Mouse (Mus musculus): ENCODE measurements around the gene Znrf1. TPM values are rescaled to one million over a fixed set of nuclear protein-coding genes. Genes with fewer than 3 reads are reported as not detected.

The Znrf1 gene
- total and polyA plus RNA-seq, 3 experiments: 9.3 to 21.2 (median 9.5) TPM

- DNase-seq (ENCODE audit: extremely low read depth): no peak
- Histone ChIP-seq H3K4me3 (replicated peaks in 1 of 3; ENCODE audit: low read depth in 2 of 3, low read length in 2 of 3, poor library complexity in 1 of 3) (no peak overlapping the region), H3K27me3 (replicated peaks) (no peaks in the 10 kb centered on the region), H3K4me2 (ENCODE audit: insufficient read depth, low read depth, poor library complexity, severe bottlenecking) (no peak overlapping the region), H3K9me3 (replicated peaks; ENCODE audit: low read length) (peaks cover 15% of the 10 kb centered on the region), H3K4me1 (ENCODE audit: control insufficient read depth in 1 of 2, insufficient read depth in 2 of 2) (peaks cover 0 to 21% of the 10 kb centered on the region in 2 experiments; a peak in 2 of 4 replicates), H3K36me3 (replicated peaks in 1 of 2; ENCODE audit: control insufficient read depth in 1 of 2, insufficient read depth in 1 of 2, low read length in 1 of 2) (peaks cover 0 to 38% of the 10 kb centered on the region in 2 experiments), H3K27ac (ENCODE audit: insufficient read depth, low read depth) (no peak overlapping the region), H3K9ac (ENCODE audit: insufficient read depth, low read depth) (no peak overlapping the region), H3K79me2 (replicated peaks; ENCODE audit: control insufficient read depth, extremely low read depth, insufficient read depth, poor library complexity, severe bottlenecking) (peaks cover 7% of the 10 kb centered on the region)
- dilution Hi-C loops (cut with MboI; ENCODE audit: extremely low pct_ligation_motif_present, extremely low pct_unique_long_range_greater_than_20kb, low sequenced_read_pairs) (no loop called here), in situ Hi-C loops (cut with MboI; ENCODE audit: low pct_ligation_motif_present, low pct_unique_long_range_greater_than_20kb, low sequenced_read_pairs) (no loop called here)
- TF ChIP-seq BHLHE40 (IDR thresholded peaks at IDR 0.05; ENCODE audit: low read depth, low read length): no peak
- TF ChIP-seq SMC3 (IDR thresholded peaks at IDR 0.05; ENCODE audit: low read depth, low read length): no peak
- TF ChIP-seq JUND (conservative IDR thresholded peaks at IDR 0.05; ENCODE audit: low read depth, low read length): no peak
- TF ChIP-seq ZMIZ1 (IDR thresholded peaks at IDR 0.05; ENCODE audit: low read depth, low read length): no peak
- TF ChIP-seq USF2 (conservative IDR thresholded peaks at IDR 0.05; ENCODE audit: low read depth, low read length): no peak
- TF ChIP-seq HCFC1 (IDR thresholded peaks at IDR 0.05; ENCODE audit: low read depth, low read length): no peak
- TF ChIP-seq MAX (IDR thresholded peaks at IDR 0.05; ENCODE audit: low read length): no peak
- TF ChIP-seq CTCF (conservative IDR thresholded peaks at IDR 0.05 in 1 of 2, IDR thresholded peaks at IDR 0.05 in 1 of 2; ENCODE audit: low read depth in 2 of 2, low read length in 2 of 2): no peak
- TF ChIP-seq TBP (conservative IDR thresholded peaks at IDR 0.05; ENCODE audit: low read depth, low read length): no peak
- no peak for TF ChIP-seq ELF1 (IDR thresholded peaks at IDR 0.05; ENCODE audit: low read depth, low read length)
- TF ChIP-seq SIN3A (IDR thresholded peaks at IDR 0.05; ENCODE audit: low read length): no peak
- no peak for TF ChIP-seq MAFK (IDR thresholded peaks at IDR 0.05; ENCODE audit: insufficient replicate concordance, low read length)
- no peak for TF ChIP-seq RAD21 (IDR thresholded peaks at IDR 0.05; ENCODE audit: low read depth, low read length)
Measured at GRCm38 (mm10) chr8:111516451-111517035, 19.4 kb upstream of the Znrf1 start.

- in situ Hi-C loops (cut with MboI; ENCODE audit: low pct_ligation_motif_present, low pct_unique_long_range_greater_than_20kb, low sequenced_read_pairs) (no loop called here), dilution Hi-C loops (cut with MboI; ENCODE audit: extremely low pct_ligation_motif_present, extremely low pct_unique_long_range_greater_than_20kb, low sequenced_read_pairs) (no loop called here)
- DNase-seq (ENCODE audit: extremely low read depth): peak; percentile 71
- H3K4me1 ChIP-seq (ENCODE audit: control insufficient read depth in 1 of 2, insufficient read depth in 2 of 2): peaks cover 0 to 21% of the 10 kb centered on the region in 2 experiments; a peak in 2 of 4 replicates
- peaks cover 0 to 37% of the 10 kb centered on the region in 2 experiments for H3K36me3 ChIP-seq (replicated peaks in 1 of 2; ENCODE audit: control insufficient read depth in 1 of 2, insufficient read depth in 1 of 2, low read length in 1 of 2)
- H3K9me3 ChIP-seq (replicated peaks; ENCODE audit: low read length): peaks cover 15% of the 10 kb centered on the region
- H3K4me2 ChIP-seq (ENCODE audit: insufficient read depth, low read depth, poor library complexity, severe bottlenecking): no peak overlapping the region
- no peak overlapping the region for H3K4me3 ChIP-seq (replicated peaks in 1 of 3; ENCODE audit: low read depth in 2 of 3, low read length in 2 of 3, poor library complexity in 1 of 3)
- peaks cover 7% of the 10 kb centered on the region for H3K79me2 ChIP-seq (replicated peaks; ENCODE audit: control insufficient read depth, extremely low read depth, insufficient read depth, poor library complexity, severe bottlenecking)
- no peaks in the 10 kb centered on the region for H3K27me3 ChIP-seq (replicated peaks)
- no peak overlapping the region for H3K27ac ChIP-seq (ENCODE audit: insufficient read depth, low read depth)
- H3K9ac ChIP-seq (ENCODE audit: insufficient read depth, low read depth): no peak overlapping the region
- TF ChIP-seq EP300 (IDR thresholded peaks at IDR 0.05; ENCODE audit: low read length) (peak; percentile 73), RCOR1 (conservative IDR thresholded peaks at IDR 0.05; ENCODE audit: low read depth, low read length) (no peak), ZNF384 (IDR thresholded peaks at IDR 0.05; ENCODE audit: low read depth, low read length) (0 out of 2 replicates have a peak, but pooled peaks have one; percentile 25), BHLHE40 (IDR thresholded peaks at IDR 0.05; ENCODE audit: low read depth, low read length) (peak; percentile 98), E2F4 (IDR thresholded peaks at IDR 0.05; ENCODE audit: insufficient replicate concordance, low read depth, low read length) (no peak), MYC (IDR thresholded peaks at IDR 0.05; ENCODE audit: low read depth, low read length) (peak; percentile 75; the same call in 1 of the 2 replicates), ETS1 (conservative IDR thresholded peaks at IDR 0.05; ENCODE audit: low read depth, low read length) (peak; percentile 60), MAX (IDR thresholded peaks at IDR 0.05; ENCODE audit: low read length) (peak; percentile 85)
Measured at GRCm38 (mm10) chr8:111517466-111517865, 18.4 kb upstream of the Znrf1 start.
